Mouse (Mus musculus) neural tube, embryonic 11.5 days (tissue): ENCODE results near the gene Nap1l4. TPM values are rescaled to one million over a fixed set of nuclear protein-coding genes. Genes with fewer than 3 reads are reported as not detected.

Experiments used
- ATAC-seq: fragments of 200-750 bp; cut with Nextera tagmentation; 2 replicates; pipeline ENCODE4 v1.8.0; 2017; ENCODE audit warnings: moderate number of reproducible peaks, mild to moderate bottlenecking, moderate TSS enrichment, moderate library complexity; ENCODE audit not compliant: insufficient read depth, low FRiP score, low TSS enrichment
- DNase-seq: peaks from one replicate; pipeline ENCODE4 v3.0.0-alpha.2; 2015; ENCODE audit warnings: low spot score
- H3K27ac ChIP-seq: fragments of 300-500 bp; sonication (generic); 2 replicates; pipeline ENCODE4 v1.5.1; 2014; ENCODE audit warnings: low read depth, mild to moderate bottlenecking, low read length
- H3K27me3 ChIP-seq: fragments of 300-500 bp; sonication (generic); 2 replicates; pipeline ENCODE4 v1.6.1; 2014; ENCODE audit warnings: mild to moderate bottlenecking, low read length, mixed read lengths; ENCODE audit not compliant: control insufficient read depth, insufficient read depth
- H3K36me3 ChIP-seq: fragments of 300-500 bp; sonication (generic); 2 replicates; pipeline ENCODE4 v1.6.1; 2014; ENCODE audit warnings: mild to moderate bottlenecking, low read length, moderate library complexity, mixed read lengths; ENCODE audit not compliant: control insufficient read depth, insufficient read depth
- H3K4me1 ChIP-seq: fragments of 300-500 bp; sonication (generic); 2 replicates; pipeline ENCODE4 v1.6.1; 2014; ENCODE audit warnings: low read length, mixed read lengths; ENCODE audit not compliant: control insufficient read depth, insufficient read depth
- H3K4me2 ChIP-seq: fragments of 300-500 bp; sonication (generic); 2 replicates; pipeline ENCODE4 v1.6.1; 2014; ENCODE audit warnings: low read depth, mild to moderate bottlenecking, moderate library complexity
- H3K4me3 ChIP-seq: fragments of 300-500 bp; sonication (generic); 2 replicates; pipeline ENCODE4 v1.5.1; 2014; ENCODE audit warnings: low read depth, low read length
- H3K9ac ChIP-seq: fragments of 300-500 bp; sonication (generic); 2 replicates; pipeline ENCODE4 v1.6.1; 2014; ENCODE audit warnings: mild to moderate bottlenecking, low read length
- H3K9me3 ChIP-seq: fragments of 300-500 bp; sonication (generic); 2 replicates; pipeline ENCODE4 v1.6.1; 2016; ENCODE audit warnings: low read length; ENCODE audit not compliant: control insufficient read depth
- WGBS: fragments of 180-500 bp; shearing (Covaris S2); extraction: QIAGEN DNeasy Blood & Tissue Kit; methylation state at CpG from one replicate; pipeline ENCODE4 v1.1.7; 2014; 5-methylcytosine and 5-hydroxymethylcytosine counted together
- polyA plus RNA-seq: library from polyadenylated mRNA; unstranded; fragments of >200 nt; fragmentation: Nextera tagmentation; extraction: Ambion mirVana; gene quantifications from 2 replicates; pipeline ENCODE4 v1.2.1, GENCODE M21; 2014

Nap1l4 gene
- polyA plus RNA-seq, 1 experiment from 2014 or later = 198 TPM

GRCm38 (mm10) chr7:143565015-143565647 lies 16.2 kb upstream of the Nap1l4 start:
- no peak overlapping the region for H3K9ac ChIP-seq
- H3K36me3 ChIP-seq = peaks cover 8% of the 10 kb centered on the region
- H3K27me3 ChIP-seq = no peaks in the 10 kb centered on the region
- 93% methylated on average over 6 of the region's 6 CpGs for WGBS
- DNase-seq (no peak), ATAC-seq (no peak)
- no peak overlapping the region for H3K4me3 ChIP-seq
- no peak overlapping the region for H3K27ac ChIP-seq
- H3K9me3 ChIP-seq = no peaks in the 10 kb centered on the region
- no peaks in the 10 kb centered on the region for H3K4me1 ChIP-seq
- no peak overlapping the region for H3K4me2 ChIP-seq

- no peak overlapping the region for H3K4me2 ChIP-seq
- no peaks in the 10 kb centered on the region for H3K9me3 ChIP-seq
- H3K9ac ChIP-seq = no peak overlapping the region
- DNase-seq = no peak
- no peak overlapping the region for H3K27ac ChIP-seq
- H3K4me3 ChIP-seq = no peak overlapping the region
- WGBS = 89% methylated on average over 5 of the region's 5 CpGs
- no peak for ATAC-seq
- H3K36me3 ChIP-seq = peaks cover 11% of the 10 kb centered on the region
- no peaks in the 10 kb centered on the region for H3K27me3 ChIP-seq
- no peaks in the 10 kb centered on the region for H3K4me1 ChIP-seq
Observed at GRCm38 (mm10) chr7:143563787-143564186, 14.9 kb upstream of the Nap1l4 start.

GRCm38 (mm10) chr7:143557616-143558015 lies 8.7 kb upstream of the Nap1l4 start:
- DNase-seq (no peak), ATAC-seq (no peak)
- H3K4me1 ChIP-seq = no peaks in the 10 kb centered on the region
- H3K4me2 ChIP-seq = no peak overlapping the region
- no peaks in the 10 kb centered on the region for H3K27me3 ChIP-seq
- H3K9me3 ChIP-seq = no peaks in the 10 kb centered on the region
- WGBS = 94% methylated on average over 7 of the region's 7 CpGs
- no peak overlapping the region for H3K27ac ChIP-seq
- peaks cover 16% of the 10 kb centered on the region for H3K36me3 ChIP-seq
- no peak overlapping the region for H3K4me3 ChIP-seq
- H3K9ac ChIP-seq = no peak overlapping the region

GRCm38 (mm10) chr7:143556964-143557610 lies 8.2 kb upstream of the Nap1l4 start:
- peaks cover 16% of the 10 kb centered on the region for H3K36me3 ChIP-seq
- no peak for DNase-seq
- no peak for ATAC-seq

GRCm38 (mm10) chr7:143549588-143550220 lies 798 bp upstream of the Nap1l4 start:
- H3K4me2 ChIP-seq = peak overlapping the region; percentile 63
- 49% methylated on average over 2 of the region's 2 CpGs for WGBS
- peak overlapping the region; percentile 17; the same call in 1 of the 2 replicates for H3K27ac ChIP-seq
- H3K4me1 ChIP-seq = peaks cover 8% of the 10 kb centered on the region; the same call in 1 of the 2 replicates
- peak overlapping the region; percentile 62 for H3K9ac ChIP-seq
- H3K27me3 ChIP-seq = no peaks in the 10 kb centered on the region
- ATAC-seq (peak; percentile 13; the same call in 1 of the 2 replicates), DNase-seq (no peak)
- peak overlapping the region; percentile 95 for H3K4me3 ChIP-seq
- H3K36me3 ChIP-seq = no peaks in the 10 kb centered on the region
- H3K9me3 ChIP-seq = no peaks in the 10 kb centered on the region

More at GRCm38 (mm10) chr7:143556964-143557610, 8.2 kb upstream of the Nap1l4 start:
- H3K27me3 ChIP-seq = no peaks in the 10 kb centered on the region
- no peaks in the 10 kb centered on the region for H3K4me1 ChIP-seq
- no peak overlapping the region for H3K4me2 ChIP-seq
- H3K4me3 ChIP-seq = no peak overlapping the region
- no peaks in the 10 kb centered on the region for H3K9me3 ChIP-seq
- WGBS = 88% methylated on average over 8 of the region's 8 CpGs
- H3K27ac ChIP-seq = no peak overlapping the region
- H3K9ac ChIP-seq = no peak overlapping the region

GRCm38 (mm10) chr7:143548231-143548961 lies 510 bp downstream of the Nap1l4 start:
- peak; percentile 74 for ATAC-seq

GRCm38 (mm10) chr7:143546554-143546953 lies 2.4 kb downstream of the Nap1l4 start:
- Histone ChIP-seq H3K4me3 (no peak overlapping the region), H3K9ac (no peak overlapping the region), H3K9me3 (no peaks in the 10 kb centered on the region), H3K36me3 (no peaks in the 10 kb centered on the region), H3K27ac (no peak overlapping the region), H3K4me1 (peaks cover 8% of the 10 kb centered on the region; the same call in 1 of the 2 replicates), H3K27me3 (no peaks in the 10 kb centered on the region), H3K4me2 (no peak overlapping the region)
- ATAC-seq (no peak), DNase-seq (no peak)
- 78% methylated on average over 2 of the region's 2 CpGs for WGBS

More at GRCm38 (mm10) chr7:143548231-143548961, 510 bp downstream of the Nap1l4 start:
- peak; percentile 75 for DNase-seq
- Histone ChIP-seq H3K4me3 (peak overlapping the region; percentile 95), H3K36me3 (no peaks in the 10 kb centered on the region), H3K27me3 (no peaks in the 10 kb centered on the region), H3K9ac (peak overlapping the region; percentile 93), H3K9me3 (no peaks in the 10 kb centered on the region), H3K4me2 (peak overlapping the region; percentile 79), H3K27ac (peak overlapping the region; percentile 80), H3K4me1 (peaks cover 8% of the 10 kb centered on the region; the same call in 1 of the 2 replicates)
- under 1% methylated on average over 35 of the region's 63 CpGs for WGBS

- H3K4me1 ChIP-seq = peaks cover 8% of the 10 kb centered on the region; the same call in 1 of the 2 replicates
- no peak overlapping the region for H3K4me3 ChIP-seq
- H3K27me3 ChIP-seq = no peaks in the 10 kb centered on the region
- WGBS = 94% methylated on average over 2 of the region's 2 CpGs
- DNase-seq (peak; percentile 35), ATAC-seq (no peak)
- H3K9me3 ChIP-seq = no peaks in the 10 kb centered on the region
- H3K4me2 ChIP-seq = no peak overlapping the region
- H3K36me3 ChIP-seq = no peaks in the 10 kb centered on the region
- H3K27ac ChIP-seq = no peak overlapping the region
- H3K9ac ChIP-seq = no peak overlapping the region
Observed at GRCm38 (mm10) chr7:143544368-143544767, 4.5 kb downstream of the Nap1l4 start.
